Mouse (Mus musculus) kidney, adult 2 months (tissue): ENCODE measurements at regions not wholly inside any gene's neighbourhood (a gene's known extent, or its start where the extent isn't known, plus 50 kb on each side); places are given as distances from the start of the nearest gene placed in this dataset.

Experiments
- CTCF ChIP-seq: fragments of 200-500 bp; conservative IDR thresholded peaks from 2 replicates; pipeline ENCODE4 v1.5.1; 2011; ENCODE audit warnings: low read depth, mild to moderate bottlenecking, control low read depth, low read length, moderate library complexity, mixed read lengths; ENCODE audit not compliant: insufficient read depth, insufficient read length
- POLR2A ChIP-seq: fragments of 200-500 bp; IDR thresholded peaks from one replicate; pipeline ENCODE4 v1.6.1; 2011; ENCODE audit warnings: low read depth, low read length, control low read depth

- TF ChIP-seq POLR2A, result no peak
- no peak for TF ChIP-seq CTCF
Observed at GRCm38 (mm10) chr3:39952103-39952502, 579.0 kb upstream of the Intu start.
